Mouse (Mus musculus) MEL (cell line): ENCODE data around the gene Sox5. TPM values are rescaled to one million over a fixed set of nuclear protein-coding genes. Genes with fewer than 3 reads are reported as not detected.

ENCODE experiments used
- DNase-seq: peaks from one replicate; pipeline ENCODE4 v3.0.0; 2011; ENCODE audit warnings: low read depth, low spot score
- H3K27ac ChIP-seq: 2 replicates; pipeline ENCODE4 v1.5.1; 2012; ENCODE audit warnings: low read depth, mild to moderate bottlenecking, control low read depth, low read length, moderate library complexity; ENCODE audit not compliant: control insufficient read depth
- H3K27me3 ChIP-seq, 2 experiments: fragments of 150-350 bp in 1 of 2; sonication (generic) in 1 of 2; 2 replicates each; pipeline ENCODE4 v1.6.1; 2012; ENCODE audit warnings: low read length in 2 of 2, mild to moderate bottlenecking in 2 of 2, improper control_type of control experiment in 1 of 2, moderate library complexity in 1 of 2; ENCODE audit not compliant: insufficient read depth in 2 of 2, control insufficient read depth in 1 of 2
- H3K36me3 ChIP-seq, 2 experiments: 2 replicates each; pipeline ENCODE4 v1.6.1; 2012 to 2014; ENCODE audit warnings: low read length in 2 of 2, improper control_type of control experiment in 1 of 2, inconsistent platforms in 1 of 2, mild to moderate bottlenecking in 1 of 2; ENCODE audit not compliant: insufficient read depth in 2 of 2, control insufficient read depth in 1 of 2
- H3K4me1 ChIP-seq, 2 experiments: fragments of 150-350 bp in 1 of 2; sonication (generic) in 1 of 2; 2 replicates each; pipeline ENCODE4 v1.6.1; 2012; ENCODE audit warnings: low read length in 2 of 2, improper control_type of control experiment in 1 of 2, mild to moderate bottlenecking in 1 of 2; ENCODE audit not compliant: insufficient read depth in 2 of 2, control insufficient read depth in 1 of 2
- H3K4me3 ChIP-seq, 2 experiments: fragments of 150-350 bp in 1 of 2; sonication (generic) in 1 of 2; 2 replicates each; pipeline ENCODE4 v1.5.1; 2012; ENCODE audit warnings: low read depth in 2 of 2, low read length in 2 of 2, mild to moderate bottlenecking in 2 of 2, moderate library complexity in 2 of 2, control low read depth in 1 of 2, improper control_type of control experiment in 1 of 2; ENCODE audit not compliant: control insufficient read depth in 1 of 2, insufficient read depth in 1 of 2
- H3K79me2 ChIP-seq: 2 replicates; pipeline ENCODE4 v1.6.1; 2012; ENCODE audit warnings: mild to moderate bottlenecking, low read length, moderate library complexity; ENCODE audit not compliant: control insufficient read depth, poor library complexity, insufficient read depth
- H3K9ac ChIP-seq: 2 replicates; pipeline ENCODE4 v1.6.1; 2012; ENCODE audit warnings: low read depth, mild to moderate bottlenecking, control low read depth, low read length, moderate library complexity; ENCODE audit not compliant: control insufficient read depth, poor library complexity, severe bottlenecking
- H3K9me3 ChIP-seq: fragments of 150-350 bp; sonication (generic); replicated peaks from 2 replicates; pipeline ENCODE4 v1.6.1; 2012; ENCODE audit warnings: mild to moderate bottlenecking, low read length, improper control_type of control experiment, moderate library complexity; ENCODE audit not compliant: insufficient read depth
- BHLHE40 ChIP-seq: IDR thresholded peaks from 2 replicates; pipeline ENCODE4 v1.6.1; 2012; ENCODE audit warnings: low read depth, mild to moderate bottlenecking, inconsistent platforms, low read length, improper control_type of control experiment, borderline replicate concordance
- CHD1 ChIP-seq: IDR thresholded peaks from 2 replicates; pipeline ENCODE4 v1.6.1; 2012; ENCODE audit warnings: low read depth, mild to moderate bottlenecking, inconsistent platforms, low read length, improper control_type of control experiment
- CTCF ChIP-seq, 3 experiments: IDR thresholded peaks in 2 of 3; conservative IDR thresholded peaks in 1 of 3; 2 replicates each; pipeline ENCODE4 v1.5.1; 2011 to 2012; ENCODE audit warnings: low read length in 3 of 3, low read depth in 2 of 3, mild to moderate bottlenecking in 2 of 3, improper control_type of control experiment in 1 of 3, inconsistent platforms in 1 of 3, mixed read lengths in 1 of 3, moderate library complexity in 1 of 3; ENCODE audit not compliant: control insufficient read depth in 1 of 3, insufficient read depth in 1 of 3, poor library complexity in 1 of 3, severe bottlenecking in 1 of 3
- ELF1 ChIP-seq: IDR thresholded peaks from 2 replicates; pipeline ENCODE4 v1.6.1; 2014; ENCODE audit warnings: low read depth, mild to moderate bottlenecking, inconsistent platforms, low read length, improper control_type of control experiment, moderate library complexity
- EP300 ChIP-seq, 2 experiments: IDR thresholded peaks; 2 replicates each; pipeline ENCODE4 v1.6.1; 2011; ENCODE audit warnings: improper control_type of control experiment in 2 of 2, low read length in 2 of 2, low read depth in 1 of 2, mild to moderate bottlenecking in 1 of 2
- ETS1 ChIP-seq: IDR thresholded peaks from 2 replicates; pipeline ENCODE4 v1.6.1; 2012; ENCODE audit warnings: low read depth, mild to moderate bottlenecking, inconsistent platforms, low read length, improper control_type of control experiment, moderate library complexity
- GABPA ChIP-seq: IDR thresholded peaks from 2 replicates; pipeline ENCODE4 v1.6.1; 2012; ENCODE audit warnings: low read depth, mild to moderate bottlenecking, inconsistent platforms, low read length, improper control_type of control experiment, moderate library complexity
- GATA1 ChIP-seq: IDR thresholded peaks from 2 replicates; pipeline ENCODE4 v1.6.1; 2011; ENCODE audit warnings: low read depth, low read length, improper control_type of control experiment
- HCFC1 ChIP-seq: IDR thresholded peaks from 2 replicates; pipeline ENCODE4 v1.6.1; 2012; ENCODE audit warnings: low read depth, mild to moderate bottlenecking, inconsistent platforms, low read length, improper control_type of control experiment, moderate library complexity
- JUND ChIP-seq: IDR thresholded peaks from 2 replicates; pipeline ENCODE4 v1.6.1; 2011; ENCODE audit warnings: low read depth, mild to moderate bottlenecking, improper control_type of control experiment, low read length
- MAFK ChIP-seq: IDR thresholded peaks from 2 replicates; pipeline ENCODE4 v1.6.1; 2011; ENCODE audit warnings: low read depth, mild to moderate bottlenecking, low read length, improper control_type of control experiment, borderline replicate concordance
- MAZ ChIP-seq: IDR thresholded peaks from 2 replicates; pipeline ENCODE4 v1.6.1; 2012; ENCODE audit warnings: low read depth, mild to moderate bottlenecking, inconsistent platforms, low read length, improper control_type of control experiment
- MEF2A ChIP-seq: IDR thresholded peaks from 2 replicates; pipeline ENCODE4 v1.6.1; 2014; ENCODE audit warnings: low read depth, mild to moderate bottlenecking, inconsistent platforms, low read length, improper control_type of control experiment; ENCODE audit not compliant: poor library complexity, insufficient replicate concordance, severe bottlenecking; ENCODE audit errors: extremely low read depth
- MYB ChIP-seq: IDR thresholded peaks from 2 replicates; pipeline ENCODE4 v1.6.1; 2011; ENCODE audit warnings: mild to moderate bottlenecking, low read depth, low read length, improper control_type of control experiment
- MYC ChIP-seq: IDR thresholded peaks from 2 replicates; pipeline ENCODE4 v1.6.1; 2011; ENCODE audit warnings: low read depth, mild to moderate bottlenecking, low read length, improper control_type of control experiment, moderate library complexity
- NELFE ChIP-seq: IDR thresholded peaks from 2 replicates; pipeline ENCODE4 v1.6.1; 2011; ENCODE audit warnings: low read depth, low read length, improper control_type of control experiment
- NRF1 ChIP-seq: IDR thresholded peaks from 2 replicates; pipeline ENCODE4 v1.6.1; 2014; ENCODE audit warnings: low read depth, mild to moderate bottlenecking, inconsistent platforms, low read length, improper control_type of control experiment, moderate library complexity; ENCODE audit not compliant: poor library complexity, insufficient read depth, severe bottlenecking
- RAD21 ChIP-seq: IDR thresholded peaks from 2 replicates; pipeline ENCODE4 v1.6.1; 2011; ENCODE audit warnings: mild to moderate bottlenecking, low read depth, low read length, improper control_type of control experiment
- RCOR1 ChIP-seq: IDR thresholded peaks from 2 replicates; pipeline ENCODE4 v1.6.1; 2012; ENCODE audit warnings: low read depth, mild to moderate bottlenecking, inconsistent platforms, low read length, improper control_type of control experiment
- SIN3A ChIP-seq: IDR thresholded peaks from 2 replicates; pipeline ENCODE4 v1.6.1; 2012; ENCODE audit warnings: low read length, improper control_type of control experiment, inconsistent platforms
- TAL1 ChIP-seq: IDR thresholded peaks from 2 replicates; pipeline ENCODE4 v1.6.1; 2012; ENCODE audit warnings: mild to moderate bottlenecking, inconsistent platforms, low read length, moderate library complexity, mixed read lengths
- TBP ChIP-seq: IDR thresholded peaks from 2 replicates; pipeline ENCODE4 v1.8.0; 2011; ENCODE audit warnings: low read depth, low read length, improper control_type of control experiment
- TCF12 ChIP-seq: IDR thresholded peaks from 2 replicates; pipeline ENCODE4 v1.6.1; 2014; ENCODE audit warnings: low read depth, mild to moderate bottlenecking, inconsistent platforms, low read length, improper control_type of control experiment, moderate library complexity
- UBTF ChIP-seq: IDR thresholded peaks from 2 replicates; pipeline ENCODE4 v1.6.1; 2012; ENCODE audit warnings: low read depth, mild to moderate bottlenecking, inconsistent platforms, low read length, improper control_type of control experiment, moderate library complexity, borderline replicate concordance; ENCODE audit not compliant: insufficient read depth
- USF1 ChIP-seq: IDR thresholded peaks from 2 replicates; pipeline ENCODE4 v1.6.1; 2014; ENCODE audit warnings: low read depth, mild to moderate bottlenecking, inconsistent platforms, low read length, improper control_type of control experiment, moderate library complexity
- ZC3H11A ChIP-seq: IDR thresholded peaks from 2 replicates; pipeline ENCODE4 v1.6.1; 2012; ENCODE audit warnings: low read depth, mild to moderate bottlenecking, inconsistent platforms, low read length, improper control_type of control experiment
- ZKSCAN1 ChIP-seq: IDR thresholded peaks from 2 replicates; pipeline ENCODE4 v1.6.1; 2012; ENCODE audit warnings: low read depth, mild to moderate bottlenecking, inconsistent platforms, low read length, improper control_type of control experiment, moderate library complexity
- ZMIZ1 ChIP-seq: IDR thresholded peaks from 2 replicates; pipeline ENCODE4 v1.6.1; 2012; ENCODE audit warnings: low read depth, mild to moderate bottlenecking, inconsistent platforms, low read length, improper control_type of control experiment, moderate library complexity
- ZNF384 ChIP-seq: IDR thresholded peaks from 2 replicates; pipeline ENCODE4 v1.6.1; 2012; ENCODE audit warnings: low read depth, mild to moderate bottlenecking, inconsistent platforms, low read length, improper control_type of control experiment
- polyA plus RNA-seq, 2 experiments: library from polyadenylated mRNA; stranded (reverse) in 1 of 2; unstranded in 1 of 2; fragments of >175 nt in 1 of 2; fragments of >200 nt in 1 of 2; gene quantifications; 2 replicates each; pipeline versions ENCODE4 v1.2.1 to v1.2.4; 2012; ENCODE audit warnings: low replicate concordance in 2 of 2, low read depth in 1 of 2; ENCODE audit not compliant: insufficient read length in 2 of 2, insufficient read depth in 1 of 2, missing spikeins in 1 of 2
- total RNA-seq: library from RNA; depleted of rRNA; stranded (reverse); fragments of 300-350 nt; gene quantifications from 2 replicates; pipeline ENCODE4 v1.2.3, GENCODE M21; 2012

The Sox5 gene
- total and polyA plus RNA-seq, 3 experiments, result 0.19 to 3.0 TPM; not detected in 1

GRCm38 (mm10) chr6:143843933-143844700 lies 937.7 kb downstream of the Sox5 start (continued):
- TF ChIP-seq NRF1 (no peak), ZKSCAN1 (no peak), RCOR1 (no peak), TBP (no peak), TCF12 (peak; percentile 87), TAL1 (peak; percentile 70), USF1 (no peak), CHD1 (no peak), MYC (no peak), GATA1 (peak; percentile 73; the same call in 1 of the 2 replicates), ZC3H11A (no peak), BHLHE40 (no peak), MAZ (no peak), MEF2A (no peak), RAD21 (no peak), ZMIZ1 (no peak), MAFK (no peak), MYB (no peak), GABPA (no peak), UBTF (no peak), NELFE (no peak)

- H3K79me2 ChIP-seq, result peaks cover 20% of the 10 kb centered on the region
- no peaks in the 10 kb centered on the region for H3K27me3 ChIP-seq
- peaks cover 0 to 68% of the 10 kb centered on the region in 2 experiments; a peak in 3 of 4 replicates for H3K36me3 ChIP-seq
- H3K4me1 ChIP-seq, result peaks cover 33 to 50% of the 10 kb centered on the region in 2 experiments
- no peak overlapping the region for H3K4me3 ChIP-seq
- H3K27ac ChIP-seq, result peak overlapping the region; percentile 94
- no peaks in the 10 kb centered on the region for H3K9me3 ChIP-seq
- no peak overlapping the region for H3K9ac ChIP-seq
- TF ChIP-seq ZNF384 (no peak), RCOR1 (0 out of 2 replicates have a peak, but pooled peaks have one; percentile 61), ZKSCAN1 (no peak), RAD21 (no peak), EP300 (IDR thresholded peaks at IDR 0.05; ENCODE audit: low read depth in 1 of 2, low read length in 2 of 2) (peak; percentile 97 to 98), TAL1 (peak; percentile 97), TCF12 (peak; percentile 98), SIN3A (peak; percentile 55; the same call in 1 of the 2 replicates), CTCF (IDR thresholded peaks at IDR 0.05 in 2 of 3, conservative IDR thresholded peaks at IDR 0.05 in 1 of 3; ENCODE audit: control insufficient read depth in 1 of 3, insufficient read depth in 1 of 3, low read depth in 2 of 3, low read length in 3 of 3, poor library complexity in 1 of 3, severe bottlenecking in 1 of 3) (no peak), ELF1 (0 out of 2 replicates have a peak, but pooled peaks have one; percentile 34), JUND (peak; percentile 72; the same call in 1 of the 2 replicates), ETS1 (peak; percentile 95), GATA1 (peak; percentile 98), HCFC1 (no peak), NELFE (no peak)
- DNase-seq, result peak; percentile 90
Observed at GRCm38 (mm10) chr6:143841954-143842353, 939.8 kb downstream of the Sox5 start.
